Mouse (Mus musculus) E14TG2a.4 (cell line): ENCODE data around the gene Esr1.

ENCODE experiments used
- H3K27me3 ChIP-seq: 2 replicates; pipeline ENCODE4 v1.6.1; 2014; ENCODE audit warnings: low read length, control low read depth; ENCODE audit not compliant: insufficient read depth
- H3K36me3 ChIP-seq: 2 replicates; pipeline ENCODE4 v1.6.1; 2014; ENCODE audit warnings: low read length, control low read depth; ENCODE audit not compliant: insufficient read depth
- H3K4me1 ChIP-seq: replicated peaks from 2 replicates; pipeline ENCODE4 v1.6.1; 2014; ENCODE audit warnings: low read depth, low read length, control low read depth
- H3K4me3 ChIP-seq: replicated peaks from 2 replicates; pipeline ENCODE4 v1.5.1; 2014; ENCODE audit warnings: mild to moderate bottlenecking, low read length
- H3K9me3 ChIP-seq: 2 replicates; pipeline ENCODE4 v1.6.1; 2014; ENCODE audit warnings: low read length, control low read depth
- CTCF ChIP-seq: conservative IDR thresholded peaks from 2 replicates; pipeline ENCODE4 v1.5.1; 2014; ENCODE audit warnings: low read length
- NANOG ChIP-seq: IDR thresholded peaks from 2 replicates; pipeline ENCODE4 v1.6.1; 2014; ENCODE audit warnings: borderline replicate concordance, low read length, mixed read lengths
- POU5F1 ChIP-seq: IDR thresholded peaks from 2 replicates; pipeline ENCODE4 v1.6.1; 2014; ENCODE audit warnings: low read length, borderline replicate concordance

Esr1 gene

GRCm38 (mm10) chr10:4787003-4787628 is 175.7 kb downstream of the Esr1 start:
- TF ChIP-seq CTCF (no peak), POU5F1 (no peak), NANOG (no peak)
- H3K4me3 ChIP-seq = no peak overlapping the region

GRCm38 (mm10) chr10:4798268-4798808 is 186.9 kb downstream of the Esr1 start:
- no peaks in the 10 kb centered on the region for H3K36me3 ChIP-seq
- H3K4me1 ChIP-seq = no peaks in the 10 kb centered on the region
- H3K4me3 ChIP-seq = no peak overlapping the region
- no peaks in the 10 kb centered on the region for H3K27me3 ChIP-seq
- peaks cover 16% of the 10 kb centered on the region for H3K9me3 ChIP-seq
- TF ChIP-seq POU5F1 = no peak
- TF ChIP-seq NANOG = no peak
- no peak for TF ChIP-seq CTCF

More at GRCm38 (mm10) chr10:4787003-4787628, 175.7 kb downstream of the Esr1 start:
- H3K36me3 ChIP-seq = no peaks in the 10 kb centered on the region
- no peaks in the 10 kb centered on the region for H3K9me3 ChIP-seq
- H3K4me1 ChIP-seq = no peaks in the 10 kb centered on the region
- no peaks in the 10 kb centered on the region for H3K27me3 ChIP-seq

GRCm38 (mm10) chr10:4824366-4824765 is 213.0 kb downstream of the Esr1 start:
- Histone ChIP-seq H3K4me1 (no peaks in the 10 kb centered on the region), H3K36me3 (no peaks in the 10 kb centered on the region), H3K4me3 (no peak overlapping the region), H3K27me3 (no peaks in the 10 kb centered on the region), H3K9me3 (no peaks in the 10 kb centered on the region)
- TF ChIP-seq CTCF = no peak
- no peak for TF ChIP-seq NANOG
- no peak for TF ChIP-seq POU5F1

GRCm38 (mm10) chr10:4830592-4830991 is 219.2 kb downstream of the Esr1 start:
- no peaks in the 10 kb centered on the region for H3K9me3 ChIP-seq
- TF ChIP-seq CTCF = no peak
- no peak for TF ChIP-seq POU5F1
- H3K27me3 ChIP-seq = no peaks in the 10 kb centered on the region

GRCm38 (mm10) chr10:4838099-4838498 is 226.7 kb downstream of the Esr1 start:
- Histone ChIP-seq H3K4me1 (no peaks in the 10 kb centered on the region), H3K9me3 (no peaks in the 10 kb centered on the region; the same call in 1 of the 2 replicates)
- no peak for TF ChIP-seq NANOG
- TF ChIP-seq CTCF = no peak
- no peak for TF ChIP-seq POU5F1

More at GRCm38 (mm10) chr10:4830592-4830991, 219.2 kb downstream of the Esr1 start:
- Histone ChIP-seq H3K36me3 (no peaks in the 10 kb centered on the region), H3K4me1 (no peaks in the 10 kb centered on the region), H3K4me3 (no peak overlapping the region)

GRCm38 (mm10) chr10:4841039-4841438 is 229.6 kb downstream of the Esr1 start:
- Histone ChIP-seq H3K27me3 (no peaks in the 10 kb centered on the region), H3K9me3 (no peaks in the 10 kb centered on the region; the same call in 1 of the 2 replicates), H3K4me3 (no peak overlapping the region), H3K4me1 (no peaks in the 10 kb centered on the region), H3K36me3 (no peaks in the 10 kb centered on the region)
- TF ChIP-seq NANOG (no peak), CTCF (no peak), POU5F1 (no peak)

More at GRCm38 (mm10) chr10:4838099-4838498, 226.7 kb downstream of the Esr1 start:
- Histone ChIP-seq H3K4me3 (no peak overlapping the region), H3K36me3 (no peaks in the 10 kb centered on the region), H3K27me3 (no peaks in the 10 kb centered on the region)

- no peak overlapping the region for H3K4me3 ChIP-seq
- no peaks in the 10 kb centered on the region for H3K9me3 ChIP-seq
- no peak for TF ChIP-seq CTCF
- TF ChIP-seq POU5F1 = no peak
- TF ChIP-seq NANOG = no peak
- no peaks in the 10 kb centered on the region for H3K27me3 ChIP-seq
- H3K4me1 ChIP-seq = no peaks in the 10 kb centered on the region
- no peaks in the 10 kb centered on the region for H3K36me3 ChIP-seq
These were observed 236.1 kb downstream of the Esr1 start for GRCm38 (mm10) chr10:4847523-4847922.

GRCm38 (mm10) chr10:4849881-4850280 is 238.5 kb downstream of the Esr1 start:
- Histone ChIP-seq H3K4me3 (no peak overlapping the region), H3K27me3 (no peaks in the 10 kb centered on the region), H3K4me1 (no peaks in the 10 kb centered on the region), H3K9me3 (no peaks in the 10 kb centered on the region), H3K36me3 (no peaks in the 10 kb centered on the region)
- TF ChIP-seq NANOG (no peak), POU5F1 (no peak), CTCF (no peak)
